Mouse (Mus musculus) kidney, adult 18-20 months (tissue): ENCODE data around the gene Cklf.
A peak's percentile ranks its signal among the peaks of the same experiment; 100 is the strongest.
"Not testable (repeated sequence)": the region's sequence is repeated elsewhere in the genome, so short reads cannot be mapped to it uniquely, and the experiment has no call there.

Experiments
- DNase-seq: peaks from one replicate; pipeline ENCODE4 v3.0.0; 2021

Cklf gene

DNA sequence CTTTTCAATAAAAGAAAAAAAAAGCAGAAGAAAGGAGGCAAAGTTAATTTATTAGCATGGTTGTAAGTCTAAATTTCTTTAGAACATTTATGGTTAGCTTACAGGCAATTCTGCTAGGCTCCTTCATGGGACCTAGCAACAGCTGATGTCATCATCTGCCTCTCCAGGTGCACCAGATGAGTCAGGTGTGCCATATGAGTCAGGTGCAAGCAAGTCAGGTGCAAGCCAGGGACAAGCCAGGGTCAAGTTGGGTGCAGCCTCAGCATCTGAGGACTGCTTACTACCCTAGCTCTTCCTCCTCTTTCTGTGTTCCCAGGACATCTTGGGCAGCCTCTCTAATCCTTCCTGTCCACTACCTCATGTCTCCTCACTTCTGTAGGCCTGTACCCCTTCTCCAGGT lies 17.7 kb downstream of the Cklf start:
- DNase-seq: no peak

DNA sequence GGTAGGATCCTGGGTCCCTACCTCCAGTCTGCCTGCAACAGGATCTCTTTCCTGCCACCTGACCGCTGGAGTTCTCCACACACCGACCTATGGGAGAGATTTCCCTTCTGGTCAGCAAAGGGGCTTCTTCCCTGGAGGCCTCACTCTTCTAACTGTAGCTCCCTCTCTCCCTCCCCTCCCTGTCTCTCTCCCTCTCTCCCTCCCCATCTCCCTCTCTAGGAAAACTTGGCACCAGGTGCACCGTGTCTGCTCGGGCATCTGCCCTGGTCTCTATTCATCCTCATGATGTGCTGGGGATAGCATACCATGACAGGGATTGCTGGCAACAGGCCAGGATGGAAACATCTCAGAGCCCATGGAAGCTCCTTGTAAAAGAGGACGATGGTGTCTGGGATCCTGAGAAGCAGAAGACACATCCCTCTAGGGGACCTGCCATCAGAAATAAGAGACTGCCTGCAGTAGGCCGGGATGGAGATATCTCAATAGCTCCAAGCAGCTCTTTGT lies 18.3 kb downstream of the Cklf start:
- DNase-seq: no peak

DNA sequence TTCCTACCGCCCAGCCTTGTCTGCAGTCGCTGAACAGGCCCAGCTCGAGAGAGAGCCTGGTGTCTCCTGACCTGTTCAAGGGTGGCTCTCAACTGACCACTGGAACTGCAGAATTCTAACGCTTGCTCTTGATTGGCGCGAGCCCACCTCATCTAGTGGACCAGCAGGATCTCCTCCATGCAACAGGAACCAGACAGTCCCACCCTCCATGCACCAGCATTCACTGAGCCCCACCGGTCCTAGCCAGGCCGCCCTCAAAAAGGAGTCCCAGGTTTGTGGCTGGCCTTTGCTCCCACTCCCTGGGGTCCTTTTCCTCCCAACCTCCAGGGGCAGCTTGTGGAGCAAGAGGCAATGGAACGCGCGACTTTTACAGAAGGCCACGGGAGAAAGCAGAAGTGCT lies 42.4 kb downstream of the Cklf start, which contains the start of gene Cmtm2a:
Cmtm2a (minus strand) TSS at position 101 of the 400 bp plus-strand sequence.
- not testable (repeated sequence) for DNase-seq

DNA sequence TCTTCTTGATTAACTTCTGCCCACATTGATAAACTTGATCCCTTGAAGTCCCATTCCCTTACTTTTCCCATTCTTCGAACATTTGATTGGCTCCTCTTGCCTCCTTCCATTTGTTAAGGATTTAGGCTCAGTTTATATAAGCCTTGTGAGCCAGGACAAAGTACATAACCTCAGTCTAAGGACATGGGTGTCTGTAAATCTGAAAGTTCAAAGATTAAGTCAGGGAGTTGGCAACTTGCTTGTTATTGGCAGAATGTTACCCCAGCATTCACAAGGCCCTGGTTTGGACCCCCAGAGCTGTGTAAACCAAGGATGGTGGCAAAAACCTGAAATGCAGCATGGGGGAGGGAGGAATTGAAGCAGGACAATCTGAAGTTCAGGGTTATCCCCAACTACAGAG lies 43.7 kb downstream of the Cklf start:
- DNase-seq: no peak

DNA sequence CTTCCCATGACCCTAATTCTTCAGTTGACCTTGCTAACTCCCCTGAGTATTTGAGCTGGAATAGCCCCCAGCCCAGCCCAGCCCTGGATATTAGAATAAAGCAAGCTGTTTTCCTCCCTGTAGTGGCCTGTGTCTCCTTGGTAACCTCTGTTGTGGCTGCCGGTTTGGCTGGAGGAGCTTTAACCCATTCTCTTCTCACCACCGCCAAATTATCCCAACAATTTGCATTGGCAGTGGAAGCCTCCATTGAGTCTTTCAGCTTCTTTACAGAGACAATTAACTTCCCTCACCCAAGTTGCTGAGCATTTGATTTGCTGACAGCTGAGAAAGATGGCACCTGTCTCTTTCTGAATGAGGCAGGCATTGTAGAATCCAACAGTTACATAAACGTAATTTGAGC lies 50.9 kb downstream of the Cklf start:
- not testable (repeated sequence) for DNase-seq

DNA sequence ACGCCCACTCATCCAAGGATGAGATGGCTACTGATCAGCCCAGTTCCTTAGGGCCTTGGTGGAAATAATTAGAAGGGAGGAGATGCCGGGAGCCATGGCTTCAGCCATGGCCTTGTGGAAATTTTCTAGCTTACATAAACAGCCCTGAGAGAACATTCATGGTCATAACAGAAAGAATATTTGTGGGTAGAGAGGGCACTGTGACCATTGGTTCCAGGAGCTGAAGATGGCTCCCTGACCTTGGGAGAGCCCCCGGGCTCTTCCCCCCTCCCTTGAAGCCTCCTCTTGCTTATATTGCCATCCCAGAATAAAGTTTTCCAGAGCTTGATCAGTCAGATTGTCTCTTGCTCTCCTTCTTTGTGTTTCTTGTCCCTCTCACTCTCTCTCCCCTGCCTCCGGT lies 51.9 kb downstream of the Cklf start:
- DNase-seq: not testable (repeated sequence)

DNA sequence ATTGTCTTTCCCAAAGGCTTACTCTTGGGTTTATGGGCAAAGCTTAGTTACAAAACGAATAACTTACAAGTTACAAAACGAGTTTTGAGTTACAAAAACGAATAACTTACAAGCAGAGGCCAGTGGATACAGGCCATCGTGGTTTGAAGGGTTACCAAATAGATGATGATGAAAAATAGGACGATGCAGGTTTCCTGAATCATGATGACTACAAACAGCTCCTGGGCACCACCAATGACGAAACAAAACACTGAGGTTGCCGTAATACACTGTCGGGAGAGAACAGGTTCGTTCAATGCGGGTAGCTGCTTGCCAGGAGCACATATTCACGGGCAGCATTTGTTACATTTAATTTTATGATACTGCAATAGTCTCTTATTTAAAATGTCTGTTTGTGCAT lies 54.3 kb downstream of the Cklf start:
- DNase-seq: no peak

DNA sequence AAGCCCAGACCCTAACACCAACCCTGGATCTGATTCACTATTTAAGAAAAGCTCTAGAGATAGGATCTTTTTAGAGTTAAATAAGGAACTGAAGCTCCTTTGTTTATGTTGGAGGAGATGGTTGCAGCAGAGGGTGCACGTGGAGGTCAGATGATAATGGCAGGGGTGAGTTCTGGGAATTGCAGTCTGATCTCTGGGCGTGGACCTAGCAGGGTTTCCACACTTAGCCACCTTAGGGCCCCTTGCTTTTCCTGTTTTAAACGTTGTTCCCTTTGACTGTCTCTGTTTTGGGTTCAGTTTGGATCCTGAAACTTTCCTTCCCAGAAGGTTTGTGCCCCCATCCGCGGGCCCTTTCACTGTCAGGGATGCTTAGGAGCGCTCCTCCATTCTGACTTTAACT lies 57.7 kb downstream of the Cklf start:
- not testable (repeated sequence) for DNase-seq

DNA sequence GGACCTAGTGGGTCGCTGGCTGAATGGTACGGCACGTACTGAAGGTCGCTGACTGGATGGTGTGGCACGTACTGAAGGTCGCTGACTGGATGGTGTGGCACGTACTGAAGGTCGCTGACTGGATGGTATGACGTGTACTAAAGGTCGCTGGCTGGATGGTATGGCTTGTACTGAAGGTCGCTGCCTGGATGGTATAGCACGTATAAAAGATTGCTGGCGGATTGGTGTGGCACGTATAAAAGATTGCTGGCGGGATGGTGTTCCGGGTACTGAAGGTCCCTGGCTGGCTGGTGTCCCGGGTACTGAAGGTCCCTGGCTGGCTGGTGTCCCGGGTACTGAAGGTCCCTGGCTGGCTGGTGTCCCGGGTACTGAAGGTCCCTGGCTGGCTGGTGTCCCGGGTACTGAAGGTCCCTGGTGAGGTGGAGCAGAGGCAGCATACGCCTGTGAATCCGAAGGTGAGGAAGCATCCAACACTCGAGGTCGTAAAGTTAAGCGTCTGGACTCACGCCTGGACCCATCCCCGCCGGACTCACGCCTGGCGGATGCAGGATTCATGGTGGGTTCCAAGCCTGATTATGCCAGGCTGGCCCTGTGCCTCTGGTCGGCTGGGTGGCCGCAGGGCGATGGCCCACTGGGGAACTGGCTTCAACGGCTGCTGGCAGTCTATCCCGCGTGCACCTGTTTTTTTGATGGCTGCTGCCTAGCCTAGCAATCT lies 58.9 kb downstream of the Cklf start, which contains the start of the genes Gm45711 and Cmtm1:
Gm45711 (minus strand) TSS at position 641 of the 715 bp plus-strand sequence.
Cmtm1 (minus strand) TSS at position 705 of the 715 bp plus-strand sequence.
- DNase-seq: peak; percentile 7

DNA sequence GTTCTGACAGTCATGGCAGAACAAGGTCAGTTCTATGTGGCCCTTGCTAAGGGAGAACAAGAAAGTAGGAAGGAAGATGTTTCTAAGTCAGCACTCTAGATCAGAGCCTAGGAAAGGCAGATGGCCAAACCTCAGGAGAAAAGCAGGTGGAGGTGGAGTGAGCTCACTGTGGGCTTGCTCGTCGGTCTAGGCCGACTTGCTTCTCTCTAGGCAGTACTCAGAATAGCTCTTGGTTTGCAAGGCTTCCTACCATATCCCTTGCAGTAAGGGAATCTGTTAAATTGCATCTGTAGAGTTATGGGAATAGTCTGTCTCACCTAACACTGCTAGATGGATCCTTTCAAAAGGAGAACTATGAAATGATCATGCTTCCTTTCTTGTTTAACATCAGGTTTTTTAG lies 61.4 kb downstream of the Cklf start:
- not testable (repeated sequence) for DNase-seq

DNA sequence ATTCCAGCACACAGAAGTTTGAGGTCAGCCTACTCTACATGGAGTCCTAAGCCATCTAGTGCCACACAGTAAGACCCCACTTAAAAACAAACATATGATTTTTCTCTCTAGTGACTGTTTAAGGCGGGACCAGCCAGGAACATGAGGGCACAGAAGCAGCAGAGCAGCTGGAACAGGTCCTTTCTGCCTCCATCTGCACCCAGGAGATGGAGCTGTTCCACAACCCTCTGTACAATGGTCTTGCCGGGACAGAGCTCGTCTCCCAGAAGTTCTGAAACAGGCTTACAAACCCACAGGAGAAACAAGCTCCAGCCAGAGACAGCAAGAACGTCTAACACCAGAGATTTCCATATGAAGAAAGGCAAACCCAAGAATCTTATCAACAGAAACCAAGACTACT lies 62.6 kb downstream of the Cklf start:
- no peak for DNase-seq
